Mouse (Mus musculus) liver, embryonic 16.5 days (tissue): ENCODE results near the gene Kcnip1. TPM values are rescaled to one million over a fixed set of nuclear protein-coding genes. Genes with fewer than 3 reads are reported as not detected.

Experiments used
- ATAC-seq: fragments of 200-750 bp; cut with Nextera tagmentation; 2 replicates; pipeline ENCODE4 v1.8.0; 2017; ENCODE audit warnings: low read depth, mild to moderate bottlenecking, moderate number of reproducible peaks, moderate library complexity
- H3K27ac ChIP-seq: fragments of 300-500 bp; sonication (generic); 2 replicates; pipeline ENCODE4 v1.5.1; 2014; ENCODE audit warnings: mild to moderate bottlenecking, low read length
- H3K27me3 ChIP-seq: fragments of 300-500 bp; sonication (generic); 2 replicates; pipeline ENCODE4 v1.6.1; 2014; ENCODE audit warnings: low read depth, low read length, mixed read lengths; ENCODE audit not compliant: control insufficient read depth, insufficient read depth
- H3K36me3 ChIP-seq: fragments of 300-500 bp; sonication (generic); 2 replicates; pipeline ENCODE4 v1.6.1; 2014; ENCODE audit warnings: mild to moderate bottlenecking; ENCODE audit not compliant: control insufficient read depth, insufficient read depth
- H3K4me1 ChIP-seq: fragments of 300-500 bp; sonication (generic); 2 replicates; pipeline ENCODE4 v1.6.1; 2014; ENCODE audit warnings: low read depth, low read length, mixed read lengths; ENCODE audit not compliant: control insufficient read depth
- H3K4me2 ChIP-seq: fragments of 300-500 bp; sonication (generic); 2 replicates; pipeline ENCODE4 v1.6.1; 2014; ENCODE audit warnings: low read depth, low read length, mixed read lengths
- H3K4me3 ChIP-seq: fragments of 300-500 bp; sonication (generic); 2 replicates; pipeline ENCODE4 v1.5.1; 2014; ENCODE audit warnings: low read depth, mild to moderate bottlenecking, low read length
- H3K9ac ChIP-seq: fragments of 300-500 bp; sonication (generic); 2 replicates; pipeline ENCODE4 v1.6.1; 2014; ENCODE audit warnings: low read depth, low read length
- H3K9me3 ChIP-seq: fragments of 300-500 bp; sonication (generic); replicated peaks from 2 replicates; pipeline ENCODE4 v1.6.1; 2016; ENCODE audit warnings: low read length; ENCODE audit not compliant: control insufficient read depth
- WGBS: fragments of 180-500 bp; shearing (Covaris S2); extraction: QIAGEN DNeasy Blood & Tissue Kit; methylation state at CpG from one replicate; pipeline ENCODE4 v1.1.7; 2014; ENCODE audit not compliant: insufficient replicate concordance; 5-methylcytosine and 5-hydroxymethylcytosine counted together
- polyA plus RNA-seq: library from polyadenylated mRNA; unstranded; fragments of >200 nt; fragmentation: Nextera tagmentation; extraction: Ambion mirVana; gene quantifications from 2 replicates; pipeline ENCODE4 v1.2.1, GENCODE M21; 2015

The Kcnip1 gene
- polyA plus RNA-seq, 1 experiment from 2014 or later, result 0.35 TPM

- Histone ChIP-seq H3K27me3 (no peaks in the 10 kb centered on the region), H3K4me1 (no peaks in the 10 kb centered on the region), H3K9me3 (no peaks in the 10 kb centered on the region), H3K27ac (no peak overlapping the region), H3K4me2 (no peak overlapping the region), H3K4me3 (no peak overlapping the region), H3K9ac (no peak overlapping the region), H3K36me3 (no peaks in the 10 kb centered on the region)
- no peak for ATAC-seq
- 53% methylated on average over 6 of the region's 6 CpGs for WGBS
Measured at GRCm38 (mm10) chr11:33827829-33828206, 165.1 kb downstream of the Kcnip1 start.

GRCm38 (mm10) chr11:33827085-33827828, 165.7 kb downstream of the Kcnip1 start:
- Histone ChIP-seq H3K9ac (no peak overlapping the region), H3K27me3 (no peaks in the 10 kb centered on the region), H3K4me3 (no peak overlapping the region), H3K4me1 (no peaks in the 10 kb centered on the region), H3K27ac (no peak overlapping the region), H3K4me2 (no peak overlapping the region), H3K9me3 (no peaks in the 10 kb centered on the region), H3K36me3 (no peaks in the 10 kb centered on the region)
- no peak for ATAC-seq
- 55% methylated on average over 12 of the region's 12 CpGs for WGBS

- no peak overlapping the region for H3K27ac ChIP-seq
- no peaks in the 10 kb centered on the region for H3K4me1 ChIP-seq
- no peak overlapping the region for H3K9ac ChIP-seq
- 55% methylated on average over 6 of the region's 6 CpGs for WGBS
- H3K4me3 ChIP-seq, result no peak overlapping the region
- H3K27me3 ChIP-seq, result no peaks in the 10 kb centered on the region; the same call in 1 of the 2 replicates
- no peaks in the 10 kb centered on the region for H3K36me3 ChIP-seq
- no peak for ATAC-seq
- no peaks in the 10 kb centered on the region for H3K9me3 ChIP-seq
- no peak overlapping the region for H3K4me2 ChIP-seq
Measured at GRCm38 (mm10) chr11:33824739-33825138, 168.2 kb downstream of the Kcnip1 start.

GRCm38 (mm10) chr11:33821331-33821730, 171.6 kb downstream of the Kcnip1 start:
- no peak overlapping the region for H3K9ac ChIP-seq
- H3K4me3 ChIP-seq, result no peak overlapping the region
- no peaks in the 10 kb centered on the region for H3K36me3 ChIP-seq
- 65% methylated on average over 5 of the region's 5 CpGs for WGBS
- no peak overlapping the region for H3K4me2 ChIP-seq
- no peaks in the 10 kb centered on the region for H3K9me3 ChIP-seq
- no peaks in the 10 kb centered on the region for H3K4me1 ChIP-seq
- H3K27me3 ChIP-seq, result no peaks in the 10 kb centered on the region; the same call in 1 of the 2 replicates
- H3K27ac ChIP-seq, result no peak overlapping the region
- no peak for ATAC-seq

GRCm38 (mm10) chr11:33820876-33821275, 172.1 kb downstream of the Kcnip1 start:
- no peak overlapping the region for H3K9ac ChIP-seq
- no peak for ATAC-seq
- H3K27me3 ChIP-seq, result no peaks in the 10 kb centered on the region; the same call in 1 of the 2 replicates
- H3K4me2 ChIP-seq, result no peak overlapping the region
- no peaks in the 10 kb centered on the region for H3K36me3 ChIP-seq
- no peaks in the 10 kb centered on the region for H3K9me3 ChIP-seq
- H3K4me3 ChIP-seq, result no peak overlapping the region
- 65% methylated on average over 7 of the region's 7 CpGs for WGBS
- H3K4me1 ChIP-seq, result no peaks in the 10 kb centered on the region
- H3K27ac ChIP-seq, result no peak overlapping the region

GRCm38 (mm10) chr11:33818861-33819503, 174.0 kb downstream of the Kcnip1 start:
- Histone ChIP-seq H3K4me2 (no peak overlapping the region), H3K4me3 (no peak overlapping the region), H3K9ac (no peak overlapping the region), H3K27me3 (no peaks in the 10 kb centered on the region; the same call in 1 of the 2 replicates), H3K27ac (no peak overlapping the region), H3K4me1 (no peaks in the 10 kb centered on the region), H3K36me3 (no peaks in the 10 kb centered on the region), H3K9me3 (no peaks in the 10 kb centered on the region)
- no peak for ATAC-seq
- 34% methylated on average over 5 of the region's 5 CpGs for WGBS

- H3K4me2 ChIP-seq, result no peak overlapping the region
- H3K36me3 ChIP-seq, result no peaks in the 10 kb centered on the region
- no peak overlapping the region for H3K9ac ChIP-seq
- H3K4me3 ChIP-seq, result no peak overlapping the region
- no peak for ATAC-seq
- 70% methylated on average over 3 of the region's 3 CpGs for WGBS
- H3K27ac ChIP-seq, result no peak overlapping the region
- H3K4me1 ChIP-seq, result no peaks in the 10 kb centered on the region
- no peaks in the 10 kb centered on the region; the same call in 1 of the 2 replicates for H3K27me3 ChIP-seq
- no peaks in the 10 kb centered on the region for H3K9me3 ChIP-seq
Measured at GRCm38 (mm10) chr11:33816020-33816419, 176.9 kb downstream of the Kcnip1 start.

GRCm38 (mm10) chr11:33810105-33810504, 182.8 kb downstream of the Kcnip1 start:
- Histone ChIP-seq H3K4me3 (no peak overlapping the region), H3K4me2 (no peak overlapping the region), H3K27ac (no peak overlapping the region), H3K27me3 (no peaks in the 10 kb centered on the region), H3K9me3 (no peaks in the 10 kb centered on the region), H3K4me1 (no peaks in the 10 kb centered on the region), H3K9ac (no peak overlapping the region), H3K36me3 (no peaks in the 10 kb centered on the region)
- no peak for ATAC-seq
- 52% methylated on average over 7 of the region's 7 CpGs for WGBS

- Histone ChIP-seq H3K36me3 (no peaks in the 10 kb centered on the region), H3K9me3 (no peaks in the 10 kb centered on the region), H3K4me1 (no peaks in the 10 kb centered on the region), H3K9ac (no peak overlapping the region), H3K4me3 (no peak overlapping the region), H3K27ac (no peak overlapping the region), H3K27me3 (no peaks in the 10 kb centered on the region), H3K4me2 (no peak overlapping the region)
- no peak for ATAC-seq
- WGBS, result 65% methylated on average over 2 of the region's 2 CpGs
Measured at GRCm38 (mm10) chr11:33803093-33803492, 189.9 kb downstream of the Kcnip1 start.
